Mouse (Mus musculus) embryonic fibroblast, embryonic 13.5 days (primary cell): ENCODE data around the gene C530008M17Rik. TPM values are rescaled to one million over a fixed set of nuclear protein-coding genes. Genes with fewer than 3 reads are reported as not detected.

Experiments
- H3K27ac ChIP-seq: 2 replicates; pipeline ENCODE4 v1.5.1; 2012; ENCODE audit warnings: low read length, control low read depth, inconsistent platforms; ENCODE audit not compliant: insufficient read depth
- H3K4me1 ChIP-seq: 2 replicates; pipeline ENCODE4 v1.6.1; 2011; ENCODE audit warnings: low read length; ENCODE audit not compliant: control insufficient read depth, insufficient read depth
- H3K4me3 ChIP-seq: 2 replicates; pipeline ENCODE4 v1.5.1; 2011; ENCODE audit warnings: mild to moderate bottlenecking, control low read depth, low read length; ENCODE audit not compliant: insufficient read depth
- CTCF ChIP-seq: IDR thresholded peaks from 2 replicates; pipeline ENCODE4 v1.5.1; 2011; ENCODE audit warnings: mild to moderate bottlenecking, control low read depth, low read length, moderate library complexity, borderline replicate concordance; ENCODE audit not compliant: insufficient read depth
- POLR2A ChIP-seq: IDR thresholded peaks from 2 replicates; pipeline ENCODE4 v1.6.1; 2011; ENCODE audit warnings: low read depth, mild to moderate bottlenecking, control low read depth, low read length, moderate library complexity
- polyA plus RNA-seq: library from polyadenylated mRNA; stranded (reverse); fragments of >200 nt; gene quantifications from 2 replicates; pipeline ENCODE4 v1.2.4, GENCODE M21; 2011; ENCODE audit warnings: low read depth; ENCODE audit not compliant: missing spikeins, insufficient read length

The C530008M17Rik gene
- polyA plus RNA-seq, 1 experiment, result 17.9 TPM

DNA sequence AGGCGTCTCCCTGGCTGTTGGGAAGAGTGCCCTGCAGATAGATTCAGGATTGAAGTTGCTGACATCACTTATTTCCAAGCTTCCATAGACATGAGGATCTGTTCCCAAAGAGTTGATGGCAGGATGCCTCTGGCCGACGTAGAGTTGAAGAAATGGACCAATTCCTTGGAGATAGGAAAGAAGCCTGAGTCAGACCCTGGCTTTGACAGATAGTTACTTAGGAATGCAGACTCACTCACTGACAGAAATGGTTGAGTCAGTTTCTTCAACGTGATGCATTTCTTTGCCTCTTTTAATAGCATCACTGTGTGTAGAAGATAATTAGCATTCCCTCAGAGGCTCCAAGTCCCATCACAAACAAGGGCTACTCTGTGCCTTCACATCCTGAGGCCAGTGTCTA lies 14.2 kb upstream of the C530008M17Rik start:
- H3K4me3 ChIP-seq, result no peak overlapping the region
- no peak overlapping the region for H3K27ac ChIP-seq
- H3K4me1 ChIP-seq, result peaks cover 10% of the 10 kb centered on the region
- TF ChIP-seq POLR2A (no peak), CTCF (no peak)

DNA sequence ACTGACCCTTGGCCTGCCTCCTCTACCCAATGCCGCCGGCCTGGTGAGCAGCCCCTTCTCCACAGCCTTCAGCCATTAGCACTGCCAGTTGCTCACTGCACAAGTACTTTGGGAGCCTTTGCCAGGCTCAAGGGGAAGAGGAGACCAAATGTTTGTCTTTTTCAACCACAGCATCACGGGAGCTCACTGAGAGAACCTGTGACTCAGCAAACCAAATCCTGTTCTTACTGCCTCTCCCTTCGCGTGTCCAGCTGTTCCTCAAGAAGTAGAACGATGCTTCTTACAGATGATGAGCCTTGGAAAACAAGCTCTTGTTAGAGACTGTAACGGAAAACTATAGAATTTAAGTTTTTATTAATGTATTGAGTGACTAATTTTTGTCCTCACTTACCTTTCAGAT lies 12.1 kb upstream of the C530008M17Rik start:
- TF ChIP-seq CTCF (no peak), POLR2A (no peak)
- H3K4me1 ChIP-seq, result peaks cover 16% of the 10 kb centered on the region
- H3K4me3 ChIP-seq, result no peak overlapping the region
- no peak overlapping the region for H3K27ac ChIP-seq

- Histone ChIP-seq H3K4me3 (no peak overlapping the region), H3K27ac (no peak overlapping the region), H3K4me1 (peaks cover 16% of the 10 kb centered on the region)
- TF ChIP-seq POLR2A, result no peak
- no peak for TF ChIP-seq CTCF
These were observed 11.0 kb upstream of the C530008M17Rik start for GRCm38 (mm10) chr5:76645091-76645868.

DNA sequence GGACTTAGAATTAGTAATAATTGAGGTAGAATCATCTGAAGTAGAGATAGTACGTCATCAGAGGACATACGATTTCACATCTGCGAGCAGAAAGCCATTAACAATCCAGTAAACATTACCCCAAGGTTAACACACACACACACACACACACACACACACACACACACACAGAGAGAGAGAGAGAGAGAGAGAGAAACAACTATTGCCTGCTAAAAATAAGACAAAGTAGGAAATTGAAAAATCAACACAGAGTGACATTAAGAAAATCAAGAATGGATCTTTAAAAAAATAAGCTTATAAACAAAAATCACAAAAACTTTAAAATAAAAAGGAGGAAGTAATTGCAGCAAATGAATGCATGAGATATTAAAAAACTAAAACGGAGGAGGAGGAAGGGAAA lies 6.4 kb upstream of the C530008M17Rik start:
- no peak overlapping the region for H3K4me3 ChIP-seq
- TF ChIP-seq POLR2A (no peak), CTCF (no peak)
- H3K27ac ChIP-seq, result no peak overlapping the region
- peaks cover 6% of the 10 kb centered on the region for H3K4me1 ChIP-seq

- Histone ChIP-seq H3K27ac (no peak overlapping the region), H3K4me3 (no peak overlapping the region), H3K4me1 (peaks cover 6% of the 10 kb centered on the region)
- TF ChIP-seq CTCF (no peak), POLR2A (no peak)
These were observed 5.1 kb upstream of the C530008M17Rik start for GRCm38 (mm10) chr5:76651151-76651725.

GRCm38 (mm10) chr5:76657245-76658083 lies 1.2 kb downstream of the C530008M17Rik start:
- TF ChIP-seq CTCF, result 0 out of 2 replicates have a peak, but pooled peaks have one; percentile 27
- peak; percentile 50; the same call in 1 of the 2 replicates for TF ChIP-seq POLR2A
- no peaks in the 10 kb centered on the region for H3K4me1 ChIP-seq
- H3K4me3 ChIP-seq, result peak overlapping the region; percentile 87
- no peak overlapping the region for H3K27ac ChIP-seq

GRCm38 (mm10) chr5:76658084-76658934 lies 2.0 kb downstream of the C530008M17Rik start:
- Histone ChIP-seq H3K4me1 (no peaks in the 10 kb centered on the region), H3K4me3 (peak overlapping the region; percentile 87), H3K27ac (no peak overlapping the region)
- TF ChIP-seq POLR2A, result no peak
- no peak for TF ChIP-seq CTCF

GRCm38 (mm10) chr5:76659958-76660635 lies 3.8 kb downstream of the C530008M17Rik start:
- Histone ChIP-seq H3K4me1 (no peaks in the 10 kb centered on the region), H3K4me3 (no peak overlapping the region), H3K27ac (no peak overlapping the region)
- TF ChIP-seq POLR2A, result no peak
- TF ChIP-seq CTCF, result no peak

GRCm38 (mm10) chr5:76661310-76661709 lies 5.0 kb downstream of the C530008M17Rik start:
- Histone ChIP-seq H3K4me1 (no peaks in the 10 kb centered on the region), H3K27ac (no peak overlapping the region), H3K4me3 (no peak overlapping the region)
- TF ChIP-seq POLR2A (no peak), CTCF (no peak)
